Mouse (Mus musculus) stomach, embryonic 16.5 days (tissue): ENCODE data around the gene AI593442. TPM values are rescaled to one million over a fixed set of nuclear protein-coding genes. Genes with fewer than 3 reads are reported as not detected.

Source experiments
- ATAC-seq: fragments of 200-750 bp; cut with Nextera tagmentation; 2 replicates; pipeline ENCODE4 v1.8.0; 2017; ENCODE audit warnings: moderate number of reproducible peaks, moderate TSS enrichment; ENCODE audit not compliant: insufficient read depth, low FRiP score
- H3K27ac ChIP-seq: fragments of 300-500 bp; sonication (generic); 2 replicates; pipeline ENCODE4 v1.5.1; 2014; ENCODE audit warnings: low read length
- H3K27me3 ChIP-seq: fragments of 300-500 bp; sonication (generic); 2 replicates; pipeline ENCODE4 v1.6.1; 2014; ENCODE audit warnings: low read length, control low read depth, mixed read lengths; ENCODE audit not compliant: control insufficient read depth, insufficient read depth
- H3K36me3 ChIP-seq: fragments of 300-500 bp; sonication (generic); 2 replicates; pipeline ENCODE4 v1.6.1; 2014; ENCODE audit warnings: low read length; ENCODE audit not compliant: control insufficient read depth, insufficient read depth
- H3K4me1 ChIP-seq: fragments of 300-500 bp; sonication (generic); 2 replicates; pipeline ENCODE4 v1.6.1; 2014; ENCODE audit warnings: low read length, control low read depth, mixed read lengths; ENCODE audit not compliant: control insufficient read depth, insufficient read depth
- H3K4me2 ChIP-seq: fragments of 300-500 bp; sonication (generic); 2 replicates; pipeline ENCODE4 v1.6.1; 2014; ENCODE audit warnings: low read depth, low read length, mixed read lengths
- H3K4me3 ChIP-seq: fragments of 300-500 bp; sonication (generic); replicated peaks from 2 replicates; pipeline ENCODE4 v1.5.1; 2014; ENCODE audit warnings: mild to moderate bottlenecking, low read length
- H3K9ac ChIP-seq: fragments of 300-500 bp; sonication (generic); 2 replicates; pipeline ENCODE4 v1.6.1; 2014; ENCODE audit warnings: low read length
- H3K9me3 ChIP-seq: fragments of 300-500 bp; sonication (generic); replicated peaks from 2 replicates; pipeline ENCODE4 v1.6.1; 2016; ENCODE audit warnings: low read length, control low read depth; ENCODE audit not compliant: control insufficient read depth
- WGBS: fragments of 180-500 bp; shearing (Covaris S2); extraction: QIAGEN DNeasy Blood & Tissue Kit; methylation state at CpG from one replicate; pipeline ENCODE4 v1.1.7; 2014; 5-methylcytosine and 5-hydroxymethylcytosine counted together
- polyA plus RNA-seq: library from polyadenylated mRNA; unstranded; fragments of >200 nt; fragmentation: Nextera tagmentation; extraction: Ambion mirVana; gene quantifications from 2 replicates; pipeline ENCODE4 v1.2.1, GENCODE M21; 2015

The AI593442 gene
- polyA plus RNA-seq: 1.1 and 1.3 TPM in 2 replicates

- WGBS: 1% methylated on average over 27 of the region's 27 CpGs
- ATAC-seq: no peak
- H3K4me1 ChIP-seq: peaks cover 2% of the 10 kb centered on the region; the same call in 1 of the 2 replicates
These were observed at the start of gene AI593442 for GRCm38 (mm10) chr9:52679362-52679947. Gene AI593442 (minus strand): TSS chr9:52679780.

DNA sequence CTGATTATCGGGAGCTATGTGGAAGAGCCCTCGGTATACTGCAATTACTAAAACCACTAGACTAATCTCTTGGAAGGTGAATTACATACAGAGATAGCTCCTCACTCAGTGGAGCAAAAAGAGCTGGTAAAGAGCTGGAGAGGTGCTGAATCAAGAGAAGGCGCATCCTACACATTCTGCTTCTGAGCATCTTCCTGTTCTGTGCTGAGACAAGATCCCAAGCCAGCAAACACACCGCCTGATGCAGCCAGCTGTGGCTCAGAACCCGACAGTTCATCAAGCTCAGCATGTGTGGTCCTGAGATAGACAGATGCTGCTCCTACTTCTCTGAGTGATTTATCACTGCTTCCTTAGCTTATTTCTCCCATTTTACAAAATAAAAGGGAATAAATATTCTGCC lies 49.2 kb upstream of the AI593442 start:
- Histone ChIP-seq H3K27ac (no peak overlapping the region), H3K4me1 (no peaks in the 10 kb centered on the region), H3K9me3 (no peaks in the 10 kb centered on the region), H3K4me2 (no peak overlapping the region), H3K9ac (no peak overlapping the region), H3K27me3 (no peaks in the 10 kb centered on the region), H3K36me3 (no peaks in the 10 kb centered on the region), H3K4me3 (no peak overlapping the region)
- WGBS: 73% methylated on average over 5 of the region's 5 CpGs
- ATAC-seq: no peak

More at GRCm38 (mm10) chr9:52679362-52679947, at the start of gene AI593442:
- H3K9me3 ChIP-seq: no peaks in the 10 kb centered on the region
- H3K9ac ChIP-seq: 0 out of 2 replicates have a peak within 1 kb of the TSS, but pooled peaks have one; percentile 19
- H3K4me3 ChIP-seq: peak within 1 kb of the TSS; percentile 38
- peak within 1 kb of the TSS; percentile 52 for H3K4me2 ChIP-seq
- peaks cover 37% of the 10 kb centered on the region for H3K27me3 ChIP-seq
- no peak within 1 kb of the TSS for H3K27ac ChIP-seq
- no peaks in the 10 kb centered on the region for H3K36me3 ChIP-seq

GRCm38 (mm10) chr9:52722626-52723025 lies 43.0 kb upstream of the AI593442 start:
- no peak overlapping the region for H3K9ac ChIP-seq
- no peak overlapping the region for H3K4me2 ChIP-seq
- no peak for ATAC-seq
- H3K27me3 ChIP-seq: no peaks in the 10 kb centered on the region
- no peaks in the 10 kb centered on the region for H3K36me3 ChIP-seq
- no peak overlapping the region for H3K27ac ChIP-seq
- WGBS: 84% methylated on average over 1 of the region's 1 CpGs
- H3K4me1 ChIP-seq: no peaks in the 10 kb centered on the region
- H3K4me3 ChIP-seq: no peak overlapping the region
- no peaks in the 10 kb centered on the region for H3K9me3 ChIP-seq

GRCm38 (mm10) chr9:52719562-52719961 lies 40.0 kb upstream of the AI593442 start:
- no peak overlapping the region for H3K4me2 ChIP-seq
- no peak overlapping the region for H3K9ac ChIP-seq
- ATAC-seq: no peak
- no peaks in the 10 kb centered on the region for H3K4me1 ChIP-seq
- 56% methylated on average over 2 of the region's 2 CpGs for WGBS
- H3K36me3 ChIP-seq: no peaks in the 10 kb centered on the region
- H3K27me3 ChIP-seq: no peaks in the 10 kb centered on the region
- no peak overlapping the region for H3K4me3 ChIP-seq
- H3K27ac ChIP-seq: no peak overlapping the region
- no peaks in the 10 kb centered on the region for H3K9me3 ChIP-seq

DNA sequence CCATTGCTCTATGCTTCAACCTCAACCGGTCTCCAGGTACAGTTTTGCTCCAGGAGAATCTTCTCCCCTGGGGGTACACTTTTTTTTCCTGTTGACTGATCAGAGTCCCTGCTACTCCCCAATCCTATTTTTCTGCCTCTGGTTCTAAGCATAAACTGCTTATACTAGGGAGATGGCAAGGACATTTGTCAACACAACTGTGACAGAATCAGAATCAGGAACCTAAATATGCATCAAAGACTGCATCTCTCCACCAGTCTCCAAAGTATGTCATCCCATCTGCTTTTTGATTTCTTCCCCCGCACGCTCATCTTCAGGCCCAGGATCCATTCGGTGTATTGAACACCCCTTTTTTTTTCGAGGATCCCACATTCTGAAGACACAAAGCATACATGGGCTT lies 456 bp upstream of the AI593442 start:
- H3K4me1 ChIP-seq: peaks cover 2% of the 10 kb centered on the region; the same call in 1 of the 2 replicates
- H3K4me3 ChIP-seq: no peak overlapping the region
- no peak for ATAC-seq
- WGBS: 73% methylated on average over 5 of the region's 5 CpGs
- no peaks in the 10 kb centered on the region for H3K9me3 ChIP-seq
- no peaks in the 10 kb centered on the region for H3K36me3 ChIP-seq
- no peak overlapping the region for H3K4me2 ChIP-seq
- H3K27me3 ChIP-seq: peaks cover 37% of the 10 kb centered on the region
- H3K27ac ChIP-seq: no peak overlapping the region
- no peak overlapping the region for H3K9ac ChIP-seq

DNA sequence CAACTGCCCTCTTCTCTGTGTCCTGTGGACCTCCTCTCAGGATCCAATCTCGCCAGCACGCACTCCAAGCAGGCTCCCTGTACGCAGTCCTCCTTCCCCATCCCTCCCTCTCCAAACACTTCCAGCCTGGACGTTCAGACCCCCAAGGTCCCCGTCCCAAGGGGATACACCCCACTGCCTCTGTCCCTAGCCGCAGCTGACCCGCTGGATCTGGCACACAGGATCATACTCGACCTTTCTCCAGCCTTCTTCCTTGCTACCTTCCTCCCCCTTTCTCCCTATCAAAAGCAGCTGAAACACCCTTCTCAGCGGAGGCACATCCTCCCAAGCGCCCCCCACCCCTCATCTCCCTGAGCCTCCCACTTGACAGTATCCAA lies 753 bp downstream of the AI593442 start:
- H3K4me1 ChIP-seq: peaks cover 2% of the 10 kb centered on the region; the same call in 1 of the 2 replicates
- ATAC-seq: no peak
- WGBS: 1% methylated on average over 10 of the region's 10 CpGs
- H3K4me3 ChIP-seq: peak overlapping the region; percentile 38
- no peak overlapping the region for H3K9ac ChIP-seq
- H3K36me3 ChIP-seq: no peaks in the 10 kb centered on the region
- peak overlapping the region; percentile 52 for H3K4me2 ChIP-seq
- peaks cover 37% of the 10 kb centered on the region for H3K27me3 ChIP-seq
- no peaks in the 10 kb centered on the region for H3K9me3 ChIP-seq
- H3K27ac ChIP-seq: no peak overlapping the region

DNA sequence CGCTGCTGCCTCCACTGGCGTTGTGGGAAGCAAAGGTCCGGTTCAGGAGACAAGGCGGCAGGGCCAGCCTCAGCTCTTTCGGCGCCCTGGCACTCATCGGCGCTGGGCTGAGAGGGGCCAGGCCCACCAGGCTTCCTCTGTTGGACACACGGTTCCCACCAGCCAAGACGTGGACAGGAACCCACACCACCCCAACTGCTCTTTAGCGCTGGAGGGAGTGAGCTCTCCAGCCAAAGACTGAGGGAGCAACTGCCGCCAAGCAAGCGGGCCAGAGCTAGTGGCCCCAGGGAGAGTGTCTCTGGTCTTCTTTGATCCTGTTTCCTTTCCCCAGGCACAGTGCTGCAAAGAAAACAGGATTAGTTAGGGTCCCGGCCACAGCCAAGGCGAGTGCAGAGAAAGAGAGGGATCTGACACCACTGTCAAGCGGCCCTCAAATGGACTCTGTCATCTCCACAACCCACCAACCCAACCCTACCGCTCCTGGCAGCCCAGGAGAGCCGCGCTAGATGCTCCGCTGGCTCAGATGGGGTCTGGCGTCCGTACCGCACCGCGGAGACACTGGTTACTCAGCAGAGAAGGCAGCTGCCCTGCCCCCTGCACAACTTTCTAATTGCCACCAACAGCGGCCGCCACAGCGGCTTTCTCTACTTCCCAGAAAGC lies 1.3 kb downstream of the AI593442 start:
- Histone ChIP-seq H3K36me3 (no peaks in the 10 kb centered on the region), H3K27ac (no peak overlapping the region), H3K9me3 (no peaks in the 10 kb centered on the region), H3K4me2 (peak overlapping the region; percentile 52), H3K27me3 (peaks cover 37% of the 10 kb centered on the region), H3K4me3 (peak overlapping the region; percentile 38), H3K9ac (no peak overlapping the region), H3K4me1 (peaks cover 2% of the 10 kb centered on the region; the same call in 1 of the 2 replicates)
- ATAC-seq: no peak
- WGBS: under 1% methylated on average over 28 of the region's 28 CpGs

GRCm38 (mm10) chr9:52676587-52676986 lies 3.0 kb downstream of the AI593442 start:
- H3K9ac ChIP-seq: no peak overlapping the region
- no peaks in the 10 kb centered on the region for H3K9me3 ChIP-seq
- H3K4me3 ChIP-seq: no peak overlapping the region
- ATAC-seq: no peak
- H3K27me3 ChIP-seq: peaks cover 37% of the 10 kb centered on the region
- no peak overlapping the region for H3K4me2 ChIP-seq
- peaks cover 2% of the 10 kb centered on the region; the same call in 1 of the 2 replicates for H3K4me1 ChIP-seq
- H3K27ac ChIP-seq: no peak overlapping the region
- no peaks in the 10 kb centered on the region for H3K36me3 ChIP-seq
- WGBS: 23% methylated on average over 4 of the region's 4 CpGs

DNA sequence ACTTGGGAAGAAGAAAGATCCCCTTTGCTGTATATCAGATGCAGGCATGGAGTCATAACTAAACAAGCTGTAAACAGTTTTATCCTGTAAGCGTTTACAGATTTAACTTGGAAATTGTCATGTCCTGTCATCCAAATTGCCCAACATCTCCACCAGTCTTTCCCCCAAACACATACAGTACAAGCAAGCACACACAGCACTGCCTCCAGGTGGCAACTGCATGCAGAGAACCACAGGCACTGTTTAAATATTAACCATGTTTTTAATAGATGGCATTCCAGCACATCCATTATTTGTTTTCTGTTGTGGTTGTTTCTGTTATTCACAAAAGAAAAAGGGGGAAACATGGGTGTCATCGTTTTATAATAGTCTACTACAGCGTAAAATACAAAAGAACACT lies 3.6 kb downstream of the AI593442 start:
- H3K27ac ChIP-seq: no peak overlapping the region
- H3K36me3 ChIP-seq: no peaks in the 10 kb centered on the region
- H3K27me3 ChIP-seq: peaks cover 37% of the 10 kb centered on the region
- peaks cover 2% of the 10 kb centered on the region; the same call in 1 of the 2 replicates for H3K4me1 ChIP-seq
- whole genome bisulfite sequencing: 59% methylated on average over 3 of the region's 3 CpGs
- H3K4me2 ChIP-seq: no peak overlapping the region
- no peak overlapping the region for H3K4me3 ChIP-seq
- ATAC-seq: no peak
- H3K9me3 ChIP-seq: no peaks in the 10 kb centered on the region
- H3K9ac ChIP-seq: no peak overlapping the region
